Mouse (Mus musculus): ENCODE data around the gene Speer4a. TPM values are rescaled to one million over a fixed set of nuclear protein-coding genes. Genes with fewer than 3 reads are reported as not detected.
"Not testable (repeated sequence)": the region's sequence is repeated elsewhere in the genome, so short reads cannot be mapped to it uniquely, and the experiment has no call there.

Speer4a gene
- total RNA-seq (2015; ENCODE audit: low replicate concordance): not detected in 2 replicates
- not detected in 2 replicates for total RNA-seq (2017; ENCODE audit: low replicate concordance)

GRCm38 (mm10) chr5:26039458-26039857 is at the start of gene Speer4a:
Gene Speer4a, minus strand, starts transcription at chr5:26039558.
- not testable (repeated sequence) for ATAC-seq (replicated peaks; ENCODE audit: low FRiP score, poor library complexity, severe bottlenecking)

- ATAC-seq (replicated peaks; ENCODE audit: low FRiP score, poor library complexity, severe bottlenecking): not testable (repeated sequence)
Measured at GRCm38 (mm10) chr5:26079023-26079422, 39.7 kb upstream of the Speer4a start.

- ATAC-seq (replicated peaks; ENCODE audit: low FRiP score, poor library complexity, severe bottlenecking): no peak
Measured at GRCm38 (mm10) chr5:26070716-26071115, 31.4 kb upstream of the Speer4a start.

- ATAC-seq (replicated peaks; ENCODE audit: low FRiP score, poor library complexity, severe bottlenecking): not testable (repeated sequence)
Measured at GRCm38 (mm10) chr5:26058481-26058880, 19.1 kb upstream of the Speer4a start, which contains the start of gene Gm7347. Gene Gm7347, minus strand, starts transcription at chr5:26058581.

- ATAC-seq (replicated peaks; ENCODE audit: low FRiP score, poor library complexity, severe bottlenecking): not testable (repeated sequence)
Measured at GRCm38 (mm10) chr5:26022816-26023215, 16.5 kb downstream of the Speer4a start, which contains the start of gene Gm5862. Gene Gm5862, minus strand, starts transcription at chr5:26022916.

- ATAC-seq (replicated peaks; ENCODE audit: low FRiP score, poor library complexity, severe bottlenecking): not testable (repeated sequence)
Measured at GRCm38 (mm10) chr5:26007697-26008096, 31.7 kb downstream of the Speer4a start.

GRCm38 (mm10) chr5:26006937-26007695 is 32.2 kb downstream of the Speer4a start:
- ATAC-seq (replicated peaks; ENCODE audit: low FRiP score, poor library complexity, severe bottlenecking): peak; percentile 55; the same call in 1 of the 2 replicates

- not testable (repeated sequence) for ATAC-seq (replicated peaks; ENCODE audit: low FRiP score, poor library complexity, severe bottlenecking)
Measured at GRCm38 (mm10) chr5:26004698-26005097, 34.7 kb downstream of the Speer4a start, which contains the start of gene Gm1979. Gene Gm1979, minus strand, starts transcription at chr5:26004798.

- ATAC-seq (replicated peaks; ENCODE audit: low FRiP score, poor library complexity, severe bottlenecking): not testable (repeated sequence)
Measured at GRCm38 (mm10) chr5:25988550-25988949, 50.8 kb downstream of the Speer4a start, which contains the start of gene Gm21698. Gene Gm21698, minus strand, starts transcription at chr5:25988650.

Other genes with a start within 250 kb of the Speer4a start
- not detected in 2 replicates for gene Gm21663, start 97.2 kb downstream of the Speer4a start, total RNA-seq (2015; ENCODE audit: low replicate concordance)
- not detected in 2 replicates for gene Gm21663, start 97.2 kb downstream of the Speer4a start, total RNA-seq (2017; ENCODE audit: low replicate concordance)
- not detected in 2 replicates for gene Gm21671, start 85.1 kb downstream of the Speer4a start, total RNA-seq (2015; ENCODE audit: low replicate concordance)
- not detected in 2 replicates for gene Gm21671, start 85.1 kb downstream of the Speer4a start, total RNA-seq (2017; ENCODE audit: low replicate concordance)
- not detected in 2 replicates for gene Gm21680, start 66.9 kb downstream of the Speer4a start, total RNA-seq (2015; ENCODE audit: low replicate concordance)
- gene Gm21680, start 66.9 kb downstream of the Speer4a start, total RNA-seq (2017; ENCODE audit: low replicate concordance): not detected in 2 replicates
- gene Gm21698, start 50.9 kb downstream of the Speer4a start, total RNA-seq (2015; ENCODE audit: low replicate concordance): not detected in 2 replicates
- gene Gm21698, start 50.9 kb downstream of the Speer4a start, total RNA-seq (2017; ENCODE audit: low replicate concordance): not detected in 2 replicates
- gene Gm1979, start 34.8 kb downstream of the Speer4a start, total RNA-seq (2015; ENCODE audit: low replicate concordance): not detected in 2 replicates
- not detected in 2 replicates for gene Gm1979, start 34.8 kb downstream of the Speer4a start, total RNA-seq (2017; ENCODE audit: low replicate concordance)
- not detected in 2 replicates for gene Gm5862, start 16.6 kb downstream of the Speer4a start, total RNA-seq (2015; ENCODE audit: low replicate concordance)
- not detected in 2 replicates for gene Gm5862, start 16.6 kb downstream of the Speer4a start, total RNA-seq (2017; ENCODE audit: low replicate concordance)
- gene Gm7347, start 19.0 kb upstream of the Speer4a start, total RNA-seq (2015; ENCODE audit: low replicate concordance): not detected in 2 replicates
- gene Gm7347, start 19.0 kb upstream of the Speer4a start, total RNA-seq (2017; ENCODE audit: low replicate concordance): not detected in 2 replicates
- gene Gm10471, start 49.7 kb upstream of the Speer4a start, total RNA-seq (2015; ENCODE audit: low replicate concordance): not detected in 2 replicates
- not detected in 2 replicates for gene Gm10471, start 49.7 kb upstream of the Speer4a start, total RNA-seq (2017; ENCODE audit: low replicate concordance)
- gene 5031410I06Rik, start 65.8 kb upstream of the Speer4a start, total RNA-seq (2015; ENCODE audit: low replicate concordance): not detected in 2 replicates
- not detected in 2 replicates for gene 5031410I06Rik, start 65.8 kb upstream of the Speer4a start, total RNA-seq (2017; ENCODE audit: low replicate concordance)
- gene Gm10220, start 81.9 kb upstream of the Speer4a start, total RNA-seq (2015; ENCODE audit: low replicate concordance): not detected in 2 replicates
- gene Gm10220, start 81.9 kb upstream of the Speer4a start, total RNA-seq (2017; ENCODE audit: low replicate concordance): not detected in 2 replicates
- gene Gm7361, start 218.1 kb upstream of the Speer4a start, total RNA-seq (2015; ENCODE audit: low replicate concordance): not detected in 2 replicates
- not detected in 2 replicates for gene Gm7361, start 218.1 kb upstream of the Speer4a start, total RNA-seq (2017; ENCODE audit: low replicate concordance)

All from erythroblast, adult 5-6 weeks (primary cell).